Mouse (Mus musculus): ENCODE data around the gene Mff. TPM values are rescaled to one million over a fixed set of nuclear protein-coding genes. Genes with fewer than 3 reads are reported as not detected.

The Mff gene
- polyA plus RNA-seq, 1 experiment from 2014 or later = 130 TPM

GRCm38 (mm10) chr1:82766227-82766626 is 41.5 kb downstream of the Mff start:
- H3K27ac ChIP-seq (ENCODE audit: low read depth) = no peak overlapping the region
- no peaks in the 10 kb centered on the region for H3K27me3 ChIP-seq (ENCODE audit: insufficient read depth, low read length)
- TF ChIP-seq EP300 (IDR thresholded peaks at IDR 0.05; ENCODE audit: low read depth) (no peak), CTCF (IDR thresholded peaks at IDR 0.05; ENCODE audit: low read depth) (no peak)
- WGBS (ENCODE audit: insufficient replicate concordance) = 74% methylated on average over 1 of the region's 1 CpGs
- ATAC-seq = no peak
- peaks cover 3% of the 10 kb centered on the region; the same call in 1 of the 2 replicates for H3K36me3 ChIP-seq (replicated peaks; ENCODE audit: insufficient read depth, low read length)
- no peaks in the 10 kb centered on the region for H3K9me3 ChIP-seq (ENCODE audit: low read length)
- H3K9ac ChIP-seq (replicated peaks) = no peak overlapping the region
- no peaks in the 10 kb centered on the region for H3K4me1 ChIP-seq (ENCODE audit: insufficient read depth)
- no peak for DNase-seq
- no peak overlapping the region for H3K4me2 ChIP-seq (ENCODE audit: low read depth, low read length)
- H3K4me3 ChIP-seq (ENCODE audit: low read depth, low read length) = no peak overlapping the region

GRCm38 (mm10) chr1:82766641-82767040 is 42.0 kb downstream of the Mff start:
- peaks cover 2% of the 10 kb centered on the region; the same call in 1 of the 2 replicates for H3K36me3 ChIP-seq (replicated peaks; ENCODE audit: insufficient read depth, low read length)
- no peaks in the 10 kb centered on the region for H3K9me3 ChIP-seq (ENCODE audit: low read length)
- DNase-seq (no peak), ATAC-seq (no peak)
- no peak for TF ChIP-seq CTCF (IDR thresholded peaks at IDR 0.05; ENCODE audit: low read depth)
- no peak for TF ChIP-seq EP300 (IDR thresholded peaks at IDR 0.05; ENCODE audit: low read depth)
- H3K4me1 ChIP-seq (ENCODE audit: insufficient read depth) = no peaks in the 10 kb centered on the region
- no peak overlapping the region for H3K4me3 ChIP-seq (ENCODE audit: low read depth, low read length)
- H3K27me3 ChIP-seq (ENCODE audit: insufficient read depth, low read length) = no peaks in the 10 kb centered on the region
- H3K9ac ChIP-seq (replicated peaks) = no peak overlapping the region
- WGBS (ENCODE audit: insufficient replicate concordance) = 75% methylated on average over 4 of the region's 4 CpGs
- H3K27ac ChIP-seq (ENCODE audit: low read depth) = no peak overlapping the region
- no peak overlapping the region for H3K4me2 ChIP-seq (ENCODE audit: low read depth, low read length)

GRCm38 (mm10) chr1:82768269-82768668 is 43.6 kb downstream of the Mff start, which contains the start of gene Tm4sf20:
Gene Tm4sf20 (minus strand): TSS chr1:82768461.
- TF ChIP-seq EP300 (IDR thresholded peaks at IDR 0.05; ENCODE audit: low read depth) (no peak), CTCF (IDR thresholded peaks at IDR 0.05; ENCODE audit: low read depth) (no peak)
- no peak within 1 kb of the TSS for H3K4me2 ChIP-seq (ENCODE audit: low read depth, low read length)
- H3K27ac ChIP-seq (ENCODE audit: low read depth) = no peak within 1 kb of the TSS
- no peak within 1 kb of the TSS for H3K4me3 ChIP-seq (ENCODE audit: low read depth, low read length)
- 53% methylated on average over 5 of the region's 5 CpGs for WGBS (ENCODE audit: insufficient replicate concordance)
- H3K4me1 ChIP-seq (ENCODE audit: insufficient read depth) = no peaks in the 10 kb centered on the region
- DNase-seq (no peak), ATAC-seq (no peak)
- no peaks in the 10 kb centered on the region for H3K27me3 ChIP-seq (ENCODE audit: insufficient read depth, low read length)
- H3K9ac ChIP-seq (replicated peaks) = no peak within 1 kb of the TSS
- no peaks in the 10 kb centered on the region for H3K36me3 ChIP-seq (replicated peaks; ENCODE audit: insufficient read depth, low read length)
- no peaks in the 10 kb centered on the region for H3K9me3 ChIP-seq (ENCODE audit: low read length)

DNA sequence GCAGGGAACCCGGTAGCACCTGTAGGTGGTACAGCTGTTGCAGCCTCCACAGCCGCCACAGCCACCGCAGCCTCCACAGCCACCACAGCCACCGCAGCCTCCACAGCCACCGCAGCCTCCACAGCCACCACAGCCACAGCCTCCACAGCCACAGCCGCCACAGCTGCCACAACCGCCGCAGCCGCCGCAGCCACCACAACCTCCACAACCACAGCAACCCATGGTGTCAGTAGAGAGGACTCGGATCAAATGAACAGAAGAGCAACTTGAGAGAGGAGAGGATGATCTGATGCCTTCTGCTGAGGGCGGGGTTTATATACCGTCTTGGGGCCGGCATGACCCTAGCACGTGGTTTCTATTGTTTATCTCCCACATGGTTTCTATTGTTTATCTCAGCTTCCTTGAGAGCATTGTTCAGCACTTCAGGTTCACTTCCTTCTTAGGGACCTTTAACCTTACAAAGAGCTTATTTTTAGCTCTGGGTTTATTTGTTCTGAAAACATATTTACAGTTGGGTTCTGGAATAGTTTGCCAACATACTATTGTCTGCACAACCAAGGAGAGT is 46.4 kb downstream of the Mff start, which contains the start of gene Gm47791:
Gene Gm47791, minus strand, starts transcription at position 222 of the 565 bp plus-strand sequence.
- Histone ChIP-seq H3K9me3 (ENCODE audit: low read length) (no peaks in the 10 kb centered on the region), H3K4me1 (ENCODE audit: insufficient read depth) (no peaks in the 10 kb centered on the region), H3K4me2 (ENCODE audit: low read depth, low read length) (no peak within 1 kb of the TSS), H3K36me3 (replicated peaks; ENCODE audit: insufficient read depth, low read length) (no peaks in the 10 kb centered on the region), H3K4me3 (ENCODE audit: low read depth, low read length) (no peak within 1 kb of the TSS), H3K27me3 (ENCODE audit: insufficient read depth, low read length) (no peaks in the 10 kb centered on the region), H3K27ac (ENCODE audit: low read depth) (no peak within 1 kb of the TSS), H3K9ac (replicated peaks) (no peak within 1 kb of the TSS)
- TF ChIP-seq EP300 (IDR thresholded peaks at IDR 0.05; ENCODE audit: low read depth) = no peak
- no peak for TF ChIP-seq CTCF (IDR thresholded peaks at IDR 0.05; ENCODE audit: low read depth)
- DNase-seq (no peak), ATAC-seq (no peak; the same call in 1 of the 2 replicates)
- WGBS (ENCODE audit: insufficient replicate concordance) = 73% methylated on average over 15 of the region's 15 CpGs

DNA sequence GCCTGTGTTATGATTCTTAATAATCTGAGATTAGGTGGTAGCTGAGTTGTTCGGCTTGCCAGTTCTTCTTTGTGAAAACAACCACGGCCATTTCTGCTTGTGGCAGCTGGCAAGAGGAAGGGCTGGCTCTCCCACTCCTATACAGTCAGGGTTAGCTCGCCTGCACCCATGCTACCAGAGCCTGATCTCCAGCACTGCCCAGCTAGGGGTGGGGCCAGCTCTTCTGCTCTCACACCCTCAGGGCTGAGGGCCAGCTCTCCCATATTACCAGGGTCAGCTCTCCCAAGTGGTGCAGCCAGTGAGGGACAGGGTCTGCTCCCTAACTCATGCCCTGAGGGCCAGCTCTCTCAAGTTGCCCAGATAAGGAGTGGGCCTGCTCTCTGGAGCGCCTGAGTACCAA is 47.7 kb downstream of the Mff start:
- 80% methylated on average over 4 of the region's 4 CpGs for WGBS (ENCODE audit: insufficient replicate concordance)
- no peaks in the 10 kb centered on the region for H3K4me1 ChIP-seq (ENCODE audit: insufficient read depth)
- ATAC-seq (no peak), DNase-seq (no peak)
- no peak overlapping the region for H3K9ac ChIP-seq (replicated peaks)
- no peaks in the 10 kb centered on the region for H3K36me3 ChIP-seq (replicated peaks; ENCODE audit: insufficient read depth, low read length)
- TF ChIP-seq CTCF (IDR thresholded peaks at IDR 0.05; ENCODE audit: low read depth) (no peak), EP300 (IDR thresholded peaks at IDR 0.05; ENCODE audit: low read depth) (no peak)
- no peak overlapping the region for H3K4me3 ChIP-seq (ENCODE audit: low read depth, low read length)
- no peaks in the 10 kb centered on the region for H3K9me3 ChIP-seq (ENCODE audit: low read length)
- H3K27ac ChIP-seq (ENCODE audit: low read depth) = no peak overlapping the region
- H3K4me2 ChIP-seq (ENCODE audit: low read depth, low read length) = no peak overlapping the region
- no peaks in the 10 kb centered on the region for H3K27me3 ChIP-seq (ENCODE audit: insufficient read depth, low read length)

DNA sequence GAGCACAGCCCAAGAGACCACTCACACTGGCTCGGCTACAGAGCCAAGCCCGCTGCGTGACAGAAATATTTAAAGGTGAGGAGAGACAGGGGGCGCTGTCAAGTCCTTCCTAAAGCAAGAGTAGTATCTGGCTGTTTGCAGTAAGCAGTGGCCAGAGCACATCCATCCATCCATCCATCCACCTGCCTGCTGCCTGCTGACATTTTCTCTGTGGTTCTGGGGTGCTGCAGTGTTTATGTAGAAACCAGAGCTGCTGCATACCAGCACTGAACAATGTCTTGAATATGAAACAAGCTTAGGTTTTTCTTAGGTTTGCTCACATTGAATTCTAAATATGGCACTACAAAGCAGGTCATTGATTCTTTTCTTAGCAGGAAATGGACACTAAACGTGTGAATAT is 48.5 kb downstream of the Mff start:
- H3K9me3 ChIP-seq (ENCODE audit: low read length) = no peaks in the 10 kb centered on the region
- no peak for DNase-seq
- TF ChIP-seq CTCF (IDR thresholded peaks at IDR 0.05; ENCODE audit: low read depth) (no peak), EP300 (IDR thresholded peaks at IDR 0.05; ENCODE audit: low read depth) (no peak)
- no peak for ATAC-seq
- no peak overlapping the region for H3K9ac ChIP-seq (replicated peaks)
- no peak overlapping the region for H3K27ac ChIP-seq (ENCODE audit: low read depth)
- no peak overlapping the region for H3K4me2 ChIP-seq (ENCODE audit: low read depth, low read length)
- H3K4me1 ChIP-seq (ENCODE audit: insufficient read depth) = no peaks in the 10 kb centered on the region
- H3K4me3 ChIP-seq (ENCODE audit: low read depth, low read length) = no peak overlapping the region
- H3K36me3 ChIP-seq (replicated peaks; ENCODE audit: insufficient read depth, low read length) = no peaks in the 10 kb centered on the region
- H3K27me3 ChIP-seq (ENCODE audit: insufficient read depth, low read length) = no peaks in the 10 kb centered on the region
- 73% methylated on average over 5 of the region's 5 CpGs for WGBS (ENCODE audit: insufficient replicate concordance)

Data from liver, postnatal 0 days (tissue).